Mouse (Mus musculus) stomach, embryonic 16.5 days (tissue): Measurements from ENCODE around the gene Lhx8. TPM values are rescaled to one million over a fixed set of nuclear protein-coding genes. Genes with fewer than 3 reads are reported as not detected.
A peak's percentile ranks its signal among the peaks of the same experiment; 100 is the strongest.

Experiments used
- ATAC-seq: fragments of 200-750 bp; cut with Nextera tagmentation; 2 replicates; pipeline ENCODE4 v1.8.0; 2017; ENCODE audit warnings: moderate number of reproducible peaks, moderate TSS enrichment; ENCODE audit not compliant: insufficient read depth, low FRiP score
- H3K27ac ChIP-seq: fragments of 300-500 bp; sonication (generic); 2 replicates; pipeline ENCODE4 v1.5.1; 2014; ENCODE audit warnings: low read length
- H3K27me3 ChIP-seq: fragments of 300-500 bp; sonication (generic); 2 replicates; pipeline ENCODE4 v1.6.1; 2014; ENCODE audit warnings: low read length, control low read depth, mixed read lengths; ENCODE audit not compliant: control insufficient read depth, insufficient read depth
- H3K36me3 ChIP-seq: fragments of 300-500 bp; sonication (generic); 2 replicates; pipeline ENCODE4 v1.6.1; 2014; ENCODE audit warnings: low read length; ENCODE audit not compliant: control insufficient read depth, insufficient read depth
- H3K4me1 ChIP-seq: fragments of 300-500 bp; sonication (generic); 2 replicates; pipeline ENCODE4 v1.6.1; 2014; ENCODE audit warnings: low read length, control low read depth, mixed read lengths; ENCODE audit not compliant: control insufficient read depth, insufficient read depth
- H3K4me2 ChIP-seq: fragments of 300-500 bp; sonication (generic); 2 replicates; pipeline ENCODE4 v1.6.1; 2014; ENCODE audit warnings: low read depth, low read length, mixed read lengths
- H3K4me3 ChIP-seq: fragments of 300-500 bp; sonication (generic); replicated peaks from 2 replicates; pipeline ENCODE4 v1.5.1; 2014; ENCODE audit warnings: mild to moderate bottlenecking, low read length
- H3K9ac ChIP-seq: fragments of 300-500 bp; sonication (generic); 2 replicates; pipeline ENCODE4 v1.6.1; 2014; ENCODE audit warnings: low read length
- H3K9me3 ChIP-seq: fragments of 300-500 bp; sonication (generic); replicated peaks from 2 replicates; pipeline ENCODE4 v1.6.1; 2016; ENCODE audit warnings: low read length, control low read depth; ENCODE audit not compliant: control insufficient read depth
- WGBS: fragments of 180-500 bp; shearing (Covaris S2); extraction: QIAGEN DNeasy Blood & Tissue Kit; methylation state at CpG from one replicate; pipeline ENCODE4 v1.1.7; 2014; 5-methylcytosine and 5-hydroxymethylcytosine counted together
- polyA plus RNA-seq: library from polyadenylated mRNA; unstranded; fragments of >200 nt; fragmentation: Nextera tagmentation; extraction: Ambion mirVana; gene quantifications from 2 replicates; pipeline ENCODE4 v1.2.1, GENCODE M21; 2015

The Lhx8 gene
- polyA plus RNA-seq, 1 experiment from 2014 or later, result not detected

DNA sequence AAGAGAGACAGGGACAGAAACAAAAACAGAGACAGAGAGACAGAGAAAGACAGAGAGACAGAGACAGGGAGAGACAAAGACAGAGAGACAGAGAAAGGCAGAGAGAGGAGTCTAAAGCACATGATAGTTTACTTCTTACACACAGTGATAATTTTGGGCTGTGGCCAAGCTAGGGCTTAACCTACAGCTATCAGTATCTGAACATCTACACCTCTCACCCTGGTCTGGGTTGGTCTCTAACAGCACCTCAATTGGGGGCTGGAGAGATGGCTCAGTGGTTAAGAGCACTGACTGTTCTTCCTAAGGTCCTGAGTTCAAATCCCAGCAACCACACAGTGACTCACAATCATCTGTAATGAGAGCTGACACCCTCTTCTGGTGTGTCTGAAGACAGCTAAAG is 32.0 kb downstream of the Lhx8 start:
- Histone ChIP-seq H3K9me3 (no peaks in the 10 kb centered on the region), H3K9ac (no peak overlapping the region), H3K27me3 (no peaks in the 10 kb centered on the region), H3K27ac (no peak overlapping the region), H3K4me1 (no peaks in the 10 kb centered on the region), H3K4me3 (no peak overlapping the region), H3K4me2 (no peak overlapping the region), H3K36me3 (no peaks in the 10 kb centered on the region)
- no peak for ATAC-seq

DNA sequence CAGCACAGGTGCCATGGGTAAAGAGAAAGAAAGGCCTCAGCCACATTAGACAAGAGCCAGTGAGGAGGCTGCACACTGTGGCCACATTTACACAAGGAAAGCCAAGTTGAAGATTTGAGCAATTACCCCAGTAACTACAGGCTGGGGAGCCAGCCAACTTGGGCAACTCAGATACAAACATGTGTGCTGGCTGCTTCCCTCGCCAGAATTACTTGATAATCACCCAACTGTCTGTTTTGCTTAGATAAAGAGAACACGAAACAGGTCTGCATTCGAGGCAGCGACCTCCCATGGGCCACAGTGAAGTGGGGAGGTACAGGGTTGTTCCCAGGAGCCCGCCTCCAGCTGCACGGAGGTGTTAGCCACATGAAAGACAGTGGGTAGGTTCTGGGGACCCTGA is 33.0 kb downstream of the Lhx8 start:
- no peak overlapping the region for H3K4me2 ChIP-seq
- no peak overlapping the region for H3K4me3 ChIP-seq
- WGBS, result 38% methylated on average over 6 of the region's 6 CpGs
- no peak overlapping the region for H3K9ac ChIP-seq
- no peak overlapping the region for H3K27ac ChIP-seq
- H3K4me1 ChIP-seq, result no peaks in the 10 kb centered on the region
- ATAC-seq, result no peak
- H3K27me3 ChIP-seq, result no peaks in the 10 kb centered on the region
- H3K9me3 ChIP-seq, result no peaks in the 10 kb centered on the region
- no peaks in the 10 kb centered on the region for H3K36me3 ChIP-seq

GRCm38 (mm10) chr3:154294924-154295834 is 35.3 kb downstream of the Lhx8 start:
- H3K4me3 ChIP-seq, result no peak overlapping the region
- 87% methylated on average over 17 of the region's 17 CpGs for WGBS
- H3K9ac ChIP-seq, result no peak overlapping the region
- no peak overlapping the region for H3K4me2 ChIP-seq
- H3K36me3 ChIP-seq, result no peaks in the 10 kb centered on the region
- H3K9me3 ChIP-seq, result no peaks in the 10 kb centered on the region
- H3K27me3 ChIP-seq, result no peaks in the 10 kb centered on the region
- no peaks in the 10 kb centered on the region for H3K4me1 ChIP-seq
- ATAC-seq, result no peak
- H3K27ac ChIP-seq, result no peak overlapping the region

DNA sequence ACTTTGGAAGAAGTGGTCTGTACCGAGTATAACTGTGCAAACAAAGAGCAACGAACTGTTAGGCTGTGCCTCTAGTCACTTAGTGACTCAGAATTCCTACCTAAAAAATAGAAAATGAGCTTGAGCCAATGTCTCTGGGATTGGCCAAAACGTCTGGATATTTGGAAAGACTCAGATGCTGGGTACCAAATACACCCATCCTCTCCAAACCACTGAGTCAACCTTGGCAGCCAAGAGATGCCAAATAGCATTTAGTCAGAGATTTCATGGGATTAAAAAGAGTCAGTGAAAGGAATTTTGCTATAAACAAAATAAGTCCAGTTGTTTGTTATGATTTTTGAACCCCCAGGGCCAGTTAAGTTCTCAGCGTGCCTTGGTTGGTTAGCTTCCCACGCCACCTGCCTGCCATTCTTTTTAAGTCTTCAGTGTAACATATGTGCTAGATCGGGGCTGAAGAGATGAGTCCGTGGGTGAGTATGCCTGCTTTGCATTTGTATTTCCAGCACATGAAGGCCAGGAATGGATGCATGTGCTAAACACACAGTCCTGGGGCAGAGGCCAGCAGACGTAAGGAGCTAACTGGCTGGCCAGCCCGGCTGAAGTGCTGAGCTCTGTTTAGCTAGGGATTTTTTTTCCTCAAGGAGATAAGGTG is 36.5 kb downstream of the Lhx8 start:
- WGBS, result 57% methylated on average over 9 of the region's 9 CpGs
- no peaks in the 10 kb centered on the region for H3K36me3 ChIP-seq
- H3K27me3 ChIP-seq, result no peaks in the 10 kb centered on the region
- no peak overlapping the region for H3K27ac ChIP-seq
- H3K9me3 ChIP-seq, result no peaks in the 10 kb centered on the region
- ATAC-seq, result no peak
- no peaks in the 10 kb centered on the region for H3K4me1 ChIP-seq
- no peak overlapping the region for H3K9ac ChIP-seq
- no peak overlapping the region for H3K4me2 ChIP-seq
- H3K4me3 ChIP-seq, result no peak overlapping the region

- Histone ChIP-seq H3K36me3 (no peaks in the 10 kb centered on the region), H3K4me1 (no peaks in the 10 kb centered on the region), H3K27ac (no peak overlapping the region), H3K4me3 (no peak overlapping the region), H3K27me3 (no peaks in the 10 kb centered on the region), H3K4me2 (no peak overlapping the region), H3K9me3 (no peaks in the 10 kb centered on the region), H3K9ac (no peak overlapping the region)
- 81% methylated on average over 5 of the region's 5 CpGs for WGBS
- ATAC-seq, result no peak
Measured at GRCm38 (mm10) chr3:154292126-154292525, 38.3 kb downstream of the Lhx8 start.

- H3K27ac ChIP-seq, result no peak overlapping the region
- no peaks in the 10 kb centered on the region for H3K27me3 ChIP-seq
- H3K4me3 ChIP-seq, result no peak overlapping the region
- no peak overlapping the region for H3K4me2 ChIP-seq
- WGBS, result 41% methylated on average over 2 of the region's 2 CpGs
- no peaks in the 10 kb centered on the region for H3K36me3 ChIP-seq
- no peaks in the 10 kb centered on the region for H3K4me1 ChIP-seq
- peak; percentile 17; the same call in 1 of the 2 replicates for ATAC-seq
- no peak overlapping the region for H3K9ac ChIP-seq
- H3K9me3 ChIP-seq, result no peaks in the 10 kb centered on the region
Measured at GRCm38 (mm10) chr3:154290351-154290750, 40.1 kb downstream of the Lhx8 start.

DNA sequence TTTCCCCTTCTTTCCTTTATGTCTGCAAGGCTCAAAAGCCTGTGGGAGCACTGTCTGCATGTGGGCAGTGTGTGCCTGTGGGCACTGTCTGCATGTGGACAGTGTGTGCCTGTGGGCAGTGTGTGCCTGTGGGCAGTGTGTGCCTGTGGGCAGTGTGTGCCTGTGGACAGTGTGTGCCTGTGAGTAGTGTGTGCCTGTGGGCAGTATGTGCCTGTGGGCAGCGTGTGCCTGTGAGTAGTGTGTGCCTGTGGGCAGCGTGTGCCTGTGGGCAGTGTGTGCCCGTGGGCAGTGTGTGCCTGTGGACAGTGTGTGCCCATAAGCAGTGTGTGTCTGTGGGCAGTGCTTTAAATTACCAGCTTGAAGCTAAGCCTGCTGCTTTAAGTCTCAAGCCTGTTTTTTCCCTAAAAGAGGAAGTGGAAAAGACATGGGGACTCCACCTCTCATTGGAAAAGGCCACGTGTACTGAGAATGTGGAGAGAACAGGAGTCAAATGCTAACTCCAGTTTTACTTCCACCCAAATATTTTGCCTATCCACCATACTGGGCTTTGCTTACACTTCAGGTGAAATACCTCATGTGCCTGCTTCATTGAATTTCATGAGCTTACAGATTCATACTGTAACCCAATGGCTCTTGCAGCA is 41.9 kb downstream of the Lhx8 start:
- ATAC-seq, result no peak
- no peaks in the 10 kb centered on the region for H3K27me3 ChIP-seq
- H3K4me3 ChIP-seq, result no peak overlapping the region
- no peak overlapping the region for H3K4me2 ChIP-seq
- H3K27ac ChIP-seq, result no peak overlapping the region
- WGBS, result 80% methylated on average over 4 of the region's 4 CpGs
- H3K36me3 ChIP-seq, result no peaks in the 10 kb centered on the region
- 0 out of 2 replicates have a peak, but pooled peaks cover 4% of the 10 kb centered on the region for H3K4me1 ChIP-seq
- no peak overlapping the region for H3K9ac ChIP-seq
- no peaks in the 10 kb centered on the region for H3K9me3 ChIP-seq

- ATAC-seq, result no peak
- 64% methylated on average over 2 of the region's 2 CpGs for WGBS
- H3K9ac ChIP-seq, result no peak overlapping the region
Measured at GRCm38 (mm10) chr3:154287217-154287616, 43.2 kb downstream of the Lhx8 start.

GRCm38 (mm10) chr3:154285351-154285750 is 45.1 kb downstream of the Lhx8 start:
- Histone ChIP-seq H3K27me3 (no peaks in the 10 kb centered on the region), H3K4me2 (no peak overlapping the region), H3K36me3 (no peaks in the 10 kb centered on the region), H3K4me3 (no peak overlapping the region), H3K27ac (no peak overlapping the region), H3K9ac (no peak overlapping the region), H3K9me3 (no peaks in the 10 kb centered on the region), H3K4me1 (0 out of 2 replicates have a peak, but pooled peaks cover 4% of the 10 kb centered on the region)
- 37% methylated on average over 4 of the region's 4 CpGs for WGBS
- no peak for ATAC-seq

More at GRCm38 (mm10) chr3:154287217-154287616, 43.2 kb downstream of the Lhx8 start:
- Histone ChIP-seq H3K9me3 (no peaks in the 10 kb centered on the region), H3K27ac (no peak overlapping the region), H3K4me2 (no peak overlapping the region), H3K4me3 (no peak overlapping the region), H3K36me3 (no peaks in the 10 kb centered on the region), H3K27me3 (no peaks in the 10 kb centered on the region), H3K4me1 (0 out of 2 replicates have a peak, but pooled peaks cover 4% of the 10 kb centered on the region)
